Mouse (Mus musculus) lung, adult 10 weeks (tissue): ENCODE measurements around the gene Atp2b1. TPM values are rescaled to one million over a fixed set of nuclear protein-coding genes. Genes with fewer than 3 reads are reported as not detected.

Experiments
- polyA plus RNA-seq: library from polyadenylated mRNA; stranded (reverse); fragments of 350-450 nt; fragmentation: Illumina TruSeq; extraction: RNeasy Lipid Tissue Mini Kit (QIAGEN cat#74804); gene quantifications from one replicate; pipeline ENCODE4 v1.2.3, GENCODE M21; 2014; ENCODE audit warnings: low read depth, low replicate concordance; ENCODE audit not compliant: insufficient read depth

The Atp2b1 gene
- polyA plus RNA-seq: 24.1 TPM

DNA sequence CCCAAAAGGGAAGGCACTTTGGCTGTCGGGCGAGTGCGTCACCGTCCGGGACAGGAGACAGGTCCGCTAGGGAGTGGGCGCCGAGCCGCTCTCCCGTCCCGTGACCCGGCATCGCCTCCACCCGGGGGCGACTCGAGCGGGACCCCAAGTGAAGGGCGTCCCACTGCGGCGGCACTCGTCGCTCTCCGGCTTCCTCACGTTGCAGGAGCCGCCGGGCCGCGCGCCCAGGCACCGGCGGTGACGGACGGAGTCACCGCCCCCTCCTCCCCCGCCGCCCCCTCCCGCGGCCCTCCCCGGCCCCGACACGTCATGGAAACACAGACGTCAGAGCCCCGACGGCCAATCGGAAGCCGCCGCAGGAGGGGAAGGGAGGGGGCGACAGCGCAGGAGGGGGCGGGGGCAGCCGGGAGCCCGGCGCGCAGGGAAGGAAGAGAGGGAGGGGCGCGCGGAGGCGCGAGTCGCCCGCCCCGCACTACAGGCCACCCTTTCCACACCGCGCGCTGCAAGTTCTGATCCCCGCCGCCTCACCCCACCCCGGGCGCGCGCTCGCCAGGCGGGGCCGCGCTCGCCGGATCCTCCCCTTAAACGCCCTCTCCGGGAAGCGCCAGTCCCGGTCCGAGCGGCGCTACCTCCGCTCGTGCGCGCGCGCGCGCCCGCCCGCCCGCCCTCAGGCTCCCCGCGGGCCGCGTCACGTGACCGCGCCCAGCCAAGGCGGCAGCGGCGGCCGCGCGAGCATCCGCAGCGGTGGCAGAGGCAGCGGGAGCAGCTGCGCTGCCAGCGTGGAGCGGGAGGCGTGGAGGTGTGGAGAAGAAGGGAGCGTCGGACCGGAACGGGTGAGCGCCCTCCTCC is at the start of gene Atp2b1:
Gene Atp2b1 (plus strand): TSS at position 446 of the 849 bp plus-strand sequence.

Other genes with a start within 250 kb of the Atp2b1 start
- 6.2 TPM for gene Poc1b, start 192.6 kb downstream of the Atp2b1 start, polyA plus RNA-seq
- gene Galnt4, start 193.8 kb downstream of the Atp2b1 start, polyA plus RNA-seq: 8.2 TPM
- gene Phxr2, start 211.9 kb downstream of the Atp2b1 start, polyA plus RNA-seq: not detected